Mouse (Mus musculus) brain, embryonic 14.5 days (tissue): ENCODE results near the gene Krt88. TPM values are rescaled to one million over a fixed set of nuclear protein-coding genes. Genes with fewer than 3 reads are reported as not detected.

ENCODE experiments used
- DNase-seq: peaks from one replicate; pipeline ENCODE4 v3.0.0-alpha.2; 2011; ENCODE audit warnings: low read depth
- CTCF ChIP-seq: fragments of 200-500 bp; IDR thresholded peaks from 2 replicates; pipeline ENCODE4 v1.5.1; 2012; ENCODE audit warnings: inconsistent platforms, mild to moderate bottlenecking, moderate library complexity, borderline replicate concordance; ENCODE audit not compliant: insufficient read depth, insufficient read length; ENCODE audit errors: extremely low read depth
- POLR2A ChIP-seq: fragments of 200-500 bp; IDR thresholded peaks from 2 replicates; pipeline ENCODE4 v1.6.1; 2012; ENCODE audit warnings: mild to moderate bottlenecking, inconsistent platforms, borderline replicate concordance; ENCODE audit not compliant: poor library complexity, insufficient read depth, insufficient read length, severe bottlenecking; ENCODE audit errors: extremely low read depth
- polyA plus RNA-seq: library from polyadenylated mRNA; depleted of rRNA; stranded (reverse); fragments of >200 nt; gene quantifications from 2 replicates; pipeline ENCODE4 v1.2.3, GENCODE M21; 2012; rRNA removed

Gene Krt88
- polyA plus RNA-seq = not detected in 2 replicates

DNA sequence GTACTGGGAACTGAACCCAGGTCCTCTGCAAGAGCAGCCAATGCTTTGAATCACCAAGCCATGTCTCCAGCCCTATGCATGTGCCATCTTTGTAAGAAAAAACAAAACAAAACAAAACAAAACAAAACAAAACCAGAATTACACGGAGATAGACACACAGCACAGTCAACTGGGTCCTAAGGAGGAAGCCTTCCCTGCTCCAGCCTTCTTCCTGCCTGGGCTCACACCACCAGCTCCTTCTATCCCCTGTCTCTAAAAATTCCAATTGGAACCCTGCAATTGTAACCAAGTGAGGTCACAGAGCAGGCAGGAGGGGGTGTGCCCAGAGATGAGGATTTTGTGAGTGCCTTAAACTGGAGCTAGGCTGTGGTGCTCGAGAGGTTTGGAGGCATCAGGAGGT is at the start of gene Krt88:
Gene Krt88, plus strand, starts transcription at position 301 of the 400 bp plus-strand sequence.
- TF ChIP-seq POLR2A (no peak), CTCF (no peak)
- DNase-seq = no peak

DNA sequence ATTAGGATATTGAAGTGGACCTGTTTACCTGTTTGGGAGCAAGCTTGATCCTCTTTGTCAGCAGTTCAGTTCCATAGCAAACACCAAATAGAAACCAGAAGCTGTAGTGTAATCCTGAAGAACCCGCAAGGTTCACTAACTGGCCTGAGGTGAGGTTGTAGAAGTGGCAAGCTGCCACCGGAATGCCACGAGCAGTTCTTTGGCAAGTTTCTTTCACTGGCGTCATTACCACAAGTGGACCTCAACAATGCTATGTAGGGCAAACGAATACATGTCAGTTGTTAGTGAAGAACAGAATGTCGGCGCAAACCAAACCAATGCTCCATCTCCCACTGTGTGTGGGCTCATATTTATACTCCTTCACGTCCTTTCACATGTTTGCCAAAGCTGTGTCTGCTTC is 49.3 kb upstream of the Krt88 start:
- DNase-seq = no peak
- TF ChIP-seq POLR2A (no peak), CTCF (no peak)

DNA sequence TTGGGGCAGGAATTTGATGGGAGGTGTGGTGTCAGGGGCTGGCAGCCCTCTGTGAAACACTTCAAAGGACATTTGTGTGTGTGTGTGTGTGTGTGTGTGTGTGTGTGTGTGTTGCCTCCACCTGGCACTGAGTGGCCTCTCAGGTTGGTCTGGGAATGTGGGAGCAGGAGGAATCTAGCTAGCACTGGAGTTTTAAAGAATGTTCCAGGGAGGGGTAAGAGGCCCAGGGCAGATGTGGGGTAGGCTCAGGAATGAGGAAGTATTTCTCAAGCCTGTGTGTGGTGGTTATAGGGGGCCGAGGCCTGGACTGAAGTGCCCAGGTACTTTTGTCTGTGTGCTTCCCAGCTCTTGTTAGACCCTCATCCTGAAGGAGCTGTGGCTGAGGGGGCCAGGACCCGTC is 36.8 kb upstream of the Krt88 start, which contains the start of gene Krt7:
Gene Krt7, plus strand, starts transcription at position 269 of the 400 bp plus-strand sequence.
- no peak for DNase-seq
- no peak for TF ChIP-seq CTCF
- TF ChIP-seq POLR2A = no peak

DNA sequence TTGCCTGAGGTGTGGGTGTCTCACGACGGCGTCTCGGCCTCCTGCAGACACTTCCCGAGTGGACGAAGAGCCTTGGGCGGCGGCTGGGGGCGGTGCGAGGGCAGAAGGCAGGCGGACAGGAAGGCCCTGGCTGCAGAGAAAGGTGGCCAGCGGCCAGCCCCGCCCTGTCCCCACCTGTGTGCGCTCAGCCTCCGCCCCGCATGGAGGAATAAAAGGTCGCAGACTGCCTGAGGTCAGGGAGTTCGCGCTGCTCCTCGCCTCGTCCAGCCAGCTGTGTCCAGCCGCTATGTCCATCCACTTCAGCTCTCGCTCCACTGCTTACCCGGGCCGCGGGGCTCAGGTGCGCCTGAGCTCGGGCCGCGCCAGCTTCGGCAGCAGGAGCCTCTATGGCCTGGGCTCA is 35.4 kb upstream of the Krt88 start:
- TF ChIP-seq POLR2A (no peak), CTCF (no peak)
- DNase-seq = no peak

DNA sequence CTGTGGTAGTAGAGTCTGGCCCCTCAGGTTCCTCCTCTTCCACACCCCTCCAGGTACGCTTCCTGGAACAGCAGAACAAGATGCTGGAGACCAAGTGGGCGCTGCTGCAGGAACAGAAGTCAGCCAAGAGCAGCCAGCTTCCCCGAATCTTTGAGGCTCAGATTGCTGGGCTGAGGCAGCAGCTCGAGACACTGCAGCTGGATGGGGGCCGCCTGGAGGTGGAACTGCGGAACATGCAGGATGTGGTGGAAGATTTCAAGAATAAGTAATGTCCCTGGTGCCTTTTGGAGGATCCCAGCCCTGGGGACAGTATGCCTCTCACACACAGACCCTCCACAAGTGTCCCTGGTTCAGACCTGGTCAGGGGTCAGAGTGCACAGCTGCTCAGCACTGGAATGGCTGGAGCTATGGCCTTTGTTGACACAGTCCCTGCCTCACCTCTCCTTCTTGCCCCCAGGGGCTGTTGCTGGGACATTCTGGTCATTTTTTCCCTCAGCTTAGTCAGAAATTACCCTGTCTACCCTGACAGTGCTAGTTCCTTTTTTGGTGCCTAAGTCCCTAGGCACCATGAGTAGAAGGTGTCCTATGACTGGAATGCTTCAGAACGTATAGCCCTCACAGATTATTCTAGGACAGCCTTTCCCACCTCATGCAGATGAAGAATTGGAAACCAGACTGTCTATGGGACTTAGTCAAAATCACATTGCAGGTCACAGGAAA is 33.5 kb upstream of the Krt88 start:
- no peak for DNase-seq
- TF ChIP-seq POLR2A = no peak
- TF ChIP-seq CTCF = no peak

DNA sequence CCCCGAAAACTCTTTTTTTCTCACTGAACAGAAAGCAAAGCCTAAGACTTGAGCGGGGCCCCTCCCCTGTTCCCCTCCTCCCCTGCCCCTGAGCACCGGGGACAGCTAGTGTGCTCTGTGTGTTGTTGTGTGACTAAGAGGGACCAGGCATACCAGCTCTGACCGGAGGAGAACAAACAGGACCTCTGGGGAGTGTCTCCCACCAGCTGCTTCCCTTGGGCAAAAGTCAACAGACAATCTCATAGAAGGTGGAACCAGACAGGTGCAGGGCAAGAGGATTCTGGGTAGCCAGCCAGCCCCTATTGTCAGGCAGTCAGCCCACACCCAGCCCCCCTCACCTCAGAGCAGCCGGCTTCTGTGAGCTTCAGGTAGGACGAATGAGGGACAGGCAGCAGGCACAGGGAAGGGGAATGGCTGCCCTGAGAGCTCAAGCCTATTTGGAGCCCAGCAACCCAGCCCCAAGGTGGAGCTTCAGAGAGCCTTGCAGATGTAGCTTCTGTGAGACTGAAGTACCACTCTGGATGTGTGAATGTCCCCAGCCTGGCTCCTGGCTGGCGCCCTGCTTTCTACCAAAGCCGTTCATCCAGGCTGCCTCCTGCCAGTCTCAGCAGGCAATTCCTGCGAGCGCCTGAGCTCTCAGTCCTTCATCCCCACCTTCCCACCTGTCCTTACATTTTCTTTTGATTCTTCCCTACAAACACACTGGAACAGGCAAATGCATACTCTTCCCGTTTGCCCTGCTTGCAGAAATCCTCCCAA is 32.6 kb upstream of the Krt88 start:
- TF ChIP-seq CTCF = no peak
- no peak for TF ChIP-seq POLR2A
- DNase-seq = no peak

DNA sequence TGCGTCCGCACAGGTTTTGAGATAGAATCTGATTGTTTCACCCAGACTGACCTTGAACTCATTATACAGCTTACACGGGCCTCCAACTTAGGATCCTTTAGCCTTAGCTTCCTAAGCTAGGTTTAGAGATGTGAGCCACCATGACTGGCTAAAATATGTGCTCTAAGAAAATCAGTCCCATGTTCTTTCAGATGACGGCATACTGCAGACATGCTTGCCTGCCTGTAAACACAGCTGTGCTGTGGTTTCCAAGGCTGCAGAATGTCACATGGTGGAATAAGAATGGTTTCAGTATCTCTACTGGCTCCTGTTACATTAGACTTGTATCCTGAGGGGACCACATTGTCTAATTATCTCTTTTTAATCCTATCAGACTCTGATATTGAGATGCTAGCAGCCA is 28.6 kb upstream of the Krt88 start:
- DNase-seq = peak; percentile 35
- TF ChIP-seq CTCF (no peak), POLR2A (no peak)

DNA sequence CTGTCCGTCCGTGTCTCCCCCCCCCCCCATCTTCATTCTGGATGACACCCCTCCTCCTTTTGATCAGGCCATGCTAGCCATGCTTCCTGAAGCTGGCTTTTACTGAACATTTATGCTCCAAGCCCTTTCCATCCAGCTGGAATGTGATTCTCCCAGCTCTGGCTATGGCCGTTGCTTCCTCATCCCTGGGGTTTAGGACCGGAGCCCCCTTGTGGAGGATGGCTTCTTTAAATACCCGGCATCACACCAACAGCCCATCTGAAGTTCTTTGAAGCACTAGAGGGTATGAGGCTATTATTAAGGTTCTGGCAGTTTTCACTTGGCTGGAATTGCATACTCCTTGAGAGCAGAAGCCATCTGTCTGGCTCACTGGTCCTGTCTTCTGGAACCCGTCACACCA is 26.6 kb upstream of the Krt88 start:
- DNase-seq = peak; percentile 35
- TF ChIP-seq POLR2A (no peak), CTCF (peak; percentile 37; the same call in 1 of the 2 replicates)

DNA sequence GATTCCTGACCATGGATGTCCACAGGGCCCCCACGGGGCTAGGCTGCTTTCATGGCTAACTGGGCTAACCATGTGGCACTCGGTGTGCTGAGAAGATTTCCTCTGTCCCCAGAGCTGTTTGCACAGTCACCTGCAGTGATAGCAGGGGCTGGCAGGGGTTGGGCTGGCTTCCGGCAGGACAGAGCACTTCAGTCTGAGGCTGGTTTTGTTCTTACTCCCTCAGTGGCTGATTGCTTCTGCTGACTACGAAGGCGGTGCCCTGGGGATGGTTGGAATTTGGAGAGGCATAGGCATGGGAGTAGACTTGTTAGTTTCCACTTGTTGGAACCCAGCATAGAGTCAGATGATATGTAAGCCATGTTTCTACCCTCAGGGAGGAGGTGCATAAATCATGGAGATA is 22.6 kb upstream of the Krt88 start:
- no peak for DNase-seq
- TF ChIP-seq POLR2A (no peak), CTCF (no peak)

DNA sequence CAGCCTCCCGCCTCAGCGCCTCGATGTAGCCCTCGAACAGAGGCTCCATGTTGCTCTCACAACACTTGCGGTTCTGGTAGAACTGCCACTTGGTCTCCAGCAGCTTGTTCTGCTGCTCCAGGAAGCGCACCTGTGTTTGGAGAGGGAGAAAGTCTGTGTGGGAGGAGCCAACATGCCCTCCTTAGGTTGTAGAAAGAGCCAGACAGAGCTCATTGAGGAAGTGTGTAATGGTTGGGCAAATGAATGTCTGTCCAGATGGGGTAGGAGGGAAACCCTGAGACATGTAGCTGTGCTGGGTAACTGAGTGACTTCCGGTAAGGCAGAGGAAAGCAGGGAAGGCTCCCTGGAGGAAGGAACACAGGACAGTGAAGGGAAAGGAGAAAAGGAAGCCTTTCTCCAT is 10.9 kb upstream of the Krt88 start:
- TF ChIP-seq POLR2A = no peak
- no peak for TF ChIP-seq CTCF
- DNase-seq = no peak

DNA sequence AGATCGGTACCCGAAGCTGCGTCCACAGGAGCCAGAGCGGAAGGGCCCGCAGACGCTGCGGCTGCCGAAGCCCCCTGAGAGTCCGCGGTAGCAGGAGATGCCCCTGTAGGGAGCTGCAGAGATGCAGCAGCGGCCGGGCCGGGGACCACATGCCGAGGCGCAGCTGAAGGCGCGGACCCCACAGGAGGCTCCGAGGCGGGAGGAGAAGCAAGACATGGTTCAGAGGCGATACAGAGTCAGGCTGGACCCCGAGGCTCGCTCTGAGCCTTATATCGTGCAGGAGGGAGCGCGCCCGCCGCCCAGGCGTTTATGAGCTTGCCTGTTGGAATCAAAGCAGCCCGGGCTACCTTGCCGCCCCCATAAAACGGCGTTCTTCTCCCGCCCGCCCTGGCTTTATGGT is 9.0 kb upstream of the Krt88 start, which contains the start of gene Krt87:
Gene Krt87, minus strand, starts transcription at position 250 of the 400 bp plus-strand sequence.
- DNase-seq = peak; percentile 20

DNA sequence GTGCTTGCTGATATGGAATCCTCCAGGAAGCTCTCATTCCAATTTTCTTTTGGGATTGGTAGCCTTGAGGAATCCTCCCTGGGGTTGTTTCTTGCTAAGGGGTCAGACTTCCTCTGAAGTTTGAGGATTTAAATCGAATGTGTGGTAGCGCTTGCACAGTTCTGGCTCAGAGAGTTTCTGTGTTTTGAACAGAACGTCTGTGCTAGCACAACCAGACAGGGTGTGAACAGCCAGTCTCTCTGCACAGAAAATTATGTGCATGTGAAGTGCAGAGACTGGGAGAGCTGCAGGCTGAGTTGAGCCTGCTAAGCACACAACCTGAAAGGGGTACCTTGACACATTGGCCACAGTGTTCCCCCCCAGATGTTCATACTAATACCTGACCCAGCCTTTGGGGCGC is 6.7 kb upstream of the Krt88 start:
- peak; percentile 32 for DNase-seq
- TF ChIP-seq POLR2A = no peak
- no peak for TF ChIP-seq CTCF

More for the DNA sequence above, 9.0 kb upstream of the Krt88 start, which contains the start of gene Krt87:
- no peak for TF ChIP-seq POLR2A
- TF ChIP-seq CTCF = no peak

DNA sequence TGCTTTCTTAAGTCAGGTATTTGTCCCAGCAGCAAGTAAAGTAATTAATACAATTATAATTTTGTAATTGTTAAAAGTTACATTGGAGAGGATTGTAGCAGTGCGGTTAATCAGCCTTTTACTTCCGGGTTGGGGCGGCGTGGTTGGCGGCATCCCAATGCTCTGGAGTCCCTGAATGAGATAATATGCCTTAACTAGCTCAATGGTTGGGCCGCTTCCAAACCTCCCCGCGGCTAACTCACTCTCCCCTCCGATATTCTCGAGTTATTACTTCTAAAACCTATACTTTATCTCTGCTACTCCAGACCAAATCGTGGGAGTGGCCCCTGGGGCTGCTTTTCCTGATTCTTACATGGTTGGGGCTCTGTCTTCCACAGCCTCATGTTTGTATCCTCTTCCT is 972 bp upstream of the Krt88 start:
- TF ChIP-seq CTCF = no peak
- no peak for TF ChIP-seq POLR2A
- peak; percentile 37 for DNase-seq
